Mouse (Mus musculus): ENCODE data around the gene S1pr4.
A peak's percentile ranks its signal among the peaks of the same experiment; 100 is the strongest.

Gene S1pr4

DNA sequence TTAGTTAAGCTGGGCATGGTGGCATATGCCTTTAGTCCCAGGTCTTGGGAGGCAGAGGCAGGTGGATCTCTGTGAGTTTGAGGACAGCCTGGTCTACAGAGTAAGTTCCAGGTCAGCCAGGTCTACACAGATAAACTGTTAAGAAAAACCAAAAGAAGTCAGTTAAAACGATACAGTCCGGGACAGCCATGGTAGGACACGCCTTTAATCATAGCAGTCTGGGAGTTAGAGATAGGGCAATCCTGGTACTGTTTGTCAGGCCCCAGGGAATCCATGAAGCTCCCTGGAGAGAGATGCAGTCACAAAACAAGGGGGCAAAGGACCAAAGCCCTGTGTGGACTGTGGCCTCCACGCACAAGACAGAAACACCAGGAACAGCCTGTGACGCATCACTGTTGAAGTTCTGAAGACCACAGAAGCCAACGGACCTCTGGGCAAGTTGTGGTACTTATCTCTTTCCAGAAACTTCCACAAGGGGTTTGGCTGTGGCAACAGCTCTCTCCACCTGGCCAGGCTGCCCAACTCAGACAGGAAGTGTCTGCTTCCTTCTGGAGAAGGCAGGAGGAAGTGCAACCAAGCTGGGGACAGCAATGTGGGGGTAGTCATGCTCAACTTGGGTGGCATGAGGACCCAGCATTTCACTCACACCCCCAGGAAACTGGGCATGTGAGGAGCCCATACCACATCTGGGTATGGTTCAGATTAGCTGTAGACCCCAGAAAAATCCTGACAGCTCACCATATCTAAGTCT lies 19.5 kb upstream of the S1pr4 start:
- no peak for DNase-seq (ENCODE audit: low spot score)

DNA sequence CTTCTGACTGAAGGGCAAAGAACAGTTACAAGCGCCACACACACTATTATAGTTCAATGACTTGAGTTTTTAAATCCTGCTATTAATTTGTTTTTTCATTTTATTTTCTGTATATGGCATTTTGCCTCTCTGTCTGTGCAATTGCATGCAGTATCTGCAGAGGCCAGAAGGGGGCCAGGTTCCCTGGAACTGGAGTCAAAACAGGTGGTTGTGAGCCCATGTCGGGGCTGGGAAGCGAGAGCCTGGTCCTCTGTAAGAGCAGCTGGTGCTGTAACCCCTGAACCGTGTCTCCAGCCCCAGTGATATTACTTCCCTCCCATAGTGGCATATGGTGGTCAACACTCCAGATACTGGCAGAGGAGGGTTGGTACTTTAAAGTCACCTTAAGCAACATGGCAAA lies 18.6 kb upstream of the S1pr4 start:
- DNase-seq (ENCODE audit: low spot score), result peak; percentile 66

DNA sequence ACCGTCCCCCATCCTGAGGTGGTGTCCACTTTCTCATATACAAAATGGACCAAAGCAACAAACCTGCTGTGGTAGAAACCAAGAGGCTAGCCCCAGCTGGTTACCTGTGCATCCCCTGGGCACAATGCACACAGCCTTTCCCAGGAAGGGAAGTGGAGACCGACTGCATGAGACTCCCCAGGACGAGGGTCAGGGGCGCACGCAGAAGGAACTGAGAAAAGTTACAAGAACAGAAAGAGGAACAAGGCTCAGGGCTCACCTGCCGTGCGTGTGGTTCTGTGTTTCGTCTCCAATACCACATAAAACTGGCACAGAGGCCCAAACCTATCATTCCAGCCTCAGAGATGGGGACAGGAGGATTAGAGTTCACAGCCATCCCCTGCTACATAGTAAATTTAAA lies 17.3 kb upstream of the S1pr4 start:
- no peak for DNase-seq (ENCODE audit: low spot score)

- no peak for DNase-seq (ENCODE audit: low spot score)
Observed at GRCm38 (mm10) chr10:81513798-81514197, 13.9 kb upstream of the S1pr4 start.

DNA sequence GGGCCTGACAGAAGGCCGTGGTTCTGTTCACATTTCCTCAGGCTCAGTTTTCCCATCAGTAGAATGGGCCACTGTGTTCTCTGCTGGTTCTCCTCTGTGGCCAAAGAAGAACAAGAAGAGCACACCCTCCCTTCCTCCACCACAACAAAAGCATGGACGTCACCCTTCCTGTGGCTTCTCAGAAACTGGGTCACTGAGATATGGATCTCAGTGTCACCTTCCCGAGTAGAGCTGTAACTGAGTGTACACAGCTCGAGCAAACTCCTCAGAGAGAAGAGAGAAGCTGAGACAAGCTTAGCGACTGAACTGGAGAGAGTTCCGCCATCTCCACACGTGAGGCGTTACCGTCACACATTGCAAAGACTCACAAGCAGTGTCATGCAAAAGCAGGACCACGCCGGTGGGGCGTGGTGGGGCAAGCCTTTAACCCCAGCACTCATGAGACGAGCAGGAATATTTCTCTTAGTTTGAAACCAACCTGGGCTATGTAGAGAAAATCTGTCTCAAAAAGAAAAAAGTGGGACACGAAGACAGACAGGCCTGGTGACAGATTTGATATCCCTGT lies 10.4 kb upstream of the S1pr4 start:
- no peak for DNase-seq (ENCODE audit: low spot score)

GRCm38 (mm10) chr10:81507691-81508489 lies 8.0 kb upstream of the S1pr4 start:
- no peak for DNase-seq (ENCODE audit: low spot score)

DNA sequence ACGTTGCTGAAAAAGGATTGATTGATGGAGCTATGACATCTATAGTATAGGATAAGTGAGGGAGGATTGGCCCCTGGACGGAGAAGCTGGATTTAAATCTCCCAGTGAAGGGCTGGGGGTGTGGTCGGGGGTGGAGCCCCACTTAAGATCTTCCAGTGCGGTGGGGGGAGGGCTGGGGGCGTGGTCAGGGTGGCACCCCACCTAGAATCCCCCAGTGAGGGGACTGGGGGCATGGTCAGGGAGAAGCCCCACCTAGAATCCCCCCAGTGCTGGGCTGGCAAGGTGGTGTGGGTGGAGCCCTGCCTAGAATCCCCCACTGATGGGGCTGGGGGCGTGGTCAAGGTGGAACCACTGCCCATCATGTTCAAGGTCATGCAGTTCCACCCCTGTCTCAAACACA lies 7.2 kb upstream of the S1pr4 start:
- no peak for DNase-seq (ENCODE audit: low spot score)

DNA sequence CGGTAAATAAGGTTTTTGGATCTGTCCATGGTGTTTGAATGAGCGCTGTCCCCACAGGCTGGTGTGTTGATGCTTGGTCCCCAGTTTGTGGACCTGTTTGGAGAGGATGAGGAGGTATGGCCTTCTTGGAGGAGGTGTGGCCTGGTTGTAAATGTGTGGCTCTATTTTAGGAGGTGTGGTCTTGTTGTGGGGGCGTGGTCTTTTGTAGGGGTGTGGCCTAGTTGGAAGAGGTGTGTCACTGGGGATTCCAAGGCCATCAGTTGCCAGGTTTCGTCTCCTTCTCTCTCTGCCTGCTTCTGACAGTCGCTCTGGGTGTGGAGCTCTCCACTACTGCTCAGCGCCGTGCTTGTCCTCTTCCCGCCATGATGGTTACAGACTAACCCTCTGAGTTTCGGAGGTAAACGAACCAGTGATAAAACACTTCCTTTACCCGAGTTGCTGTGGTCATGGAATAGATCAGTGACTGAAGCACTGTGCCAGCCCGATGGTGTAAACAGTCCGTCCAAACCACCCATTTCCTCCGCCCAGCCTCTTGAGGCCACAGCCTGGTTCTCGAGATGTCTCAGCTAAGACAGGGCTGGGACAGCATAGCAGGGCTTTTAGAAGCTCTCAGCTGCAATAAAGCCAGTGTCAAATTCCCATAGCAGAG lies 5.2 kb upstream of the S1pr4 start:
- DNase-seq (ENCODE audit: low spot score), result no peak

DNA sequence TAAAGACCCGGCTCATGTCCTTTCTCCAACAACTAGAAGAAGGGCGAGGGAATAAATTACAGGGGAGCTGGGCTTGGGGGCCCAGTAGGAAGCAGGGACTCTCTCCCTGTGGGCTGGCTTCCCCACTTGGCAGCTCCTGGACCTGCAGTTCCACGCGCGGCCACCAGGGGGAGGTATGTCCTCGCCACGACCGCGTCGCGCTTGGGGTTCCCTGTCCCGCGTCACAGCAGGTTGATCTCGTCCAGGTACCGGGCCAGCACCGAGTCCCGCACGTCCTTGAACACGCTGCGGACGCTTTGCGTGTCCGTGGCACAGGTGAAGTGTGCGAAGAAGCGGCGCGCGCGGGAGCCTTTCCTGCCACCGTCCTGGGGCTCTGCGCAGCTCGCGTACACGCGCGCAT lies 2.7 kb upstream of the S1pr4 start:
- DNase-seq (ENCODE audit: low spot score), result peak; percentile 94

GRCm38 (mm10) chr10:81501863-81502262 lies 1.9 kb upstream of the S1pr4 start:
- no peak for DNase-seq (ENCODE audit: low spot score)

DNA sequence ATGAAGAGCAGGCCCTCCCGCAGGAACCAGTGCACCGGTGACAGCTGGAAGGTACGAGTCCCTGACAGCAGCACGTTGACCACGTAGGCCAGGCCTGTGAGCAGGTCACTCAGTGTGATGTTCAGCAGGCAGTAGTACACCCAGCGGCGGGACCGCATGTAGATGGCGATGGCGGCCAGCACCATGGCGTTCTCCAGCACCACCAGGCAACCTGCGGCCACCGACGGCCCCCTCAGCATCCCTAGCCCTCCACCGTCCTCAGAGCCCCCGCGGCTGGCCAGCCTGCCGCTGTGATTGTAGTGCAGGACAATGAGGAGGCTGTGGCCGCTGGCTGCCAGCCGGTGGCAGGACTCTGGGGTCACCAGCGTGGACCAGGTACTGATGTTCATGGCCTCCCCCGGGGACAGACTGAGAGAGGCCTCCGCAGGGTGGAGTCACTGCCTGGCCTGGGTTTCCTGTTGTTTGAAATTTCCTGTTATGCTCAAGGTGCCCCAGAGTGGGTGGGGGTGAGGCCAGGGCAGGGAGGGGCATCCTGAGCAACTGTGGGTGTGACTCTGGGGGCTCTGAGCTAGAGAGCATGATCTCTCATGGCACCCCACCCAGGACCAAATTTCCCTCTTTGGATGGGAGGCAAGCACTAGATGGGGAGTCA lies 556 bp downstream of the S1pr4 start:
- no peak for DNase-seq (ENCODE audit: low spot score)

- no peak for DNase-seq (ENCODE audit: low spot score)
Observed at GRCm38 (mm10) chr10:81498316-81499249, 1.3 kb downstream of the S1pr4 start.

GRCm38 (mm10) chr10:81497401-81498270 lies 2.3 kb downstream of the S1pr4 start:
- DNase-seq (ENCODE audit: low spot score), result no peak

GRCm38 (mm10) chr10:81496969-81497368 lies 3.0 kb downstream of the S1pr4 start:
- DNase-seq (ENCODE audit: low spot score), result no peak

GRCm38 (mm10) chr10:81496264-81496901 lies 3.5 kb downstream of the S1pr4 start, which contains the start of gene Ncln:
TSS of gene Ncln (minus strand) at chr10:81496392.
- peak; percentile 95 for DNase-seq (ENCODE audit: low spot score)

DNA sequence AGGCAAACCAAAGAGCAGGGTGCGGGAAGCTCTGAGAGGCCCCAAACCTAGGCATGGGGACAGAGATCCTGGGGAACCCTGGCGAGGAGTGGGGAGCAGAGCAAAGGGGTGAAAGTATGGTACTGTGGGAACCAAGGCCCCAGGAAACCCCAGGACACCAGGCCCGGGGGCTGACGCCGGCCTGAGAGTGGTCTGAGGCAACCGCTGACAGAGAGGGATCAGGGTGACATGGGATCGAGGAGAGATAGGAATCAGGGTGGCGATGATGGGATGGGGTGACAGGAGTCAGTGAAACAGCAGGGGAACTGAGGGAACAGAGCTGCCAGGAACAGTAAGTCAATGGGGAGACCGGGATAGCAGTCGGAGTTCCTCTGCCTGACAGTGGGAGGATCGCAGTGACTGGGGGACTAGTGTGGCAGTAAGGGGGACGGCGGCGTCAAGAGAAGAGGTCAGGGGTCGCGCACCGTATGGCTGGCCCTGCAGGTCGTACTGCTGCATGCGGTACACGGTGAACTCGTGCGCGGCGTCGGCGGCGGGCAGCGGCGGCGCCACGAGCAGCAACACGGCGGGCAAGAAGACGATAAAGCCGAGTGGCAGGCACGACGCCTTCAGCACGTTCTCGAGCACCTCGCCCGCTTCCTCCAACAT lies 4.2 kb downstream of the S1pr4 start:
- no peak for DNase-seq (ENCODE audit: low spot score)

DNA sequence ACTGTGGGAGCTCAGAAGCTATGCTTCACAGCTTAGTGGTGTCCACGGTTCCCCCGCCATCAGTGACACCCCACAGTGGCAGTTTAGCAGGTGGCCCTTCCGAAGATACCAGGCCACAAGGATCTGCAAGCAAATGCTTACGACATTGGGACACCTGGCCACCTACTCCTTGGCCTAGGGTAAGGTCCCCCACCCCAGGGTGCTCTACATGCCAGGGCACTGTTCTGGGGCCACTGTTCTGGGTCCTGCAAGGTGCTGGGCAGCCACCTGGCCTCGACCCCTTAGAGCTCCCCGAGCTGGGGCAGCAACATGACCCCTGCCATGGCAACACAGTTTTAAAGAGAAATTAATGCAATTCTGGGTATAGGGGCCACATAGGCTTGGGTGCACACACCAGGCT lies 4.8 kb downstream of the S1pr4 start:
- no peak for DNase-seq (ENCODE audit: low spot score)

DNA sequence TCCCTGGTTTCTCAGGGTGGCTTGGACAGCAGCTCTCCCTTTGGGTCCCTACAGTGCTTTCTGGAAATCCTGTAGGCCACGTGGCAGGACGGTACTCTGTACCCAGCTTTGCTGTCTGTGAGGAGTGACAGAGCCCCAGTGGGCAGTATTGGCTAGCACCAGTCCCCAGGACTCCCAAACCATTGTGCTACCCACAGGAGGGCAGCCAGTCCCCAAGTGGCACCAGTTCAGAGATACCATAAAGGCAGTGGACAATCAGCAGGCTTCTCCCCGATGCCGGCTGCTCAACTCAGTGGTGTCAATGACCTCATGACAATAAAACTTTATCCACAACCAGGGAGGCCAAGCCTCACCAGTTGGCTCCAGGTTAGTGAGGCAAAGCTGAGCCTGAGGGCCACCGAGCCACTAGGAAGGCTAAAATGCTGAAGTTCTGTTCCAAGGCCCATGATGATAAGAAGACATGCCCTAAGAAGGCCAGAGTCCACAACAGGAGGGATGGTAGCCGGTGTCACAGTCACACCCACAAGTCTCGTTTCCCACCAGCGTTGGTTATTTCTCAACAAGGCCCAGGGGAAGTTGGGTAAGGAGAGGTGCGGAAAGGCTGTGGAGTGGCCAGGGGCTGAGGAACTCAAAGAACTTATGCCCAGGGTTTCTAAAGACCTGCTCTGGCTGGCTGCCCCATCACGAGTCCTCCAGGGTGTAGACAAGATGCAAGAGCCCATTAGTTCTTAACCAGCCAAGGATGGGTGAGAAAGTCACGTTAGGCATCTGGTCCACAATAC lies 5.5 kb downstream of the S1pr4 start:
- DNase-seq (ENCODE audit: low spot score), result no peak
